Mouse (Mus musculus): ENCODE data around the gene Bbip1.

DNA sequence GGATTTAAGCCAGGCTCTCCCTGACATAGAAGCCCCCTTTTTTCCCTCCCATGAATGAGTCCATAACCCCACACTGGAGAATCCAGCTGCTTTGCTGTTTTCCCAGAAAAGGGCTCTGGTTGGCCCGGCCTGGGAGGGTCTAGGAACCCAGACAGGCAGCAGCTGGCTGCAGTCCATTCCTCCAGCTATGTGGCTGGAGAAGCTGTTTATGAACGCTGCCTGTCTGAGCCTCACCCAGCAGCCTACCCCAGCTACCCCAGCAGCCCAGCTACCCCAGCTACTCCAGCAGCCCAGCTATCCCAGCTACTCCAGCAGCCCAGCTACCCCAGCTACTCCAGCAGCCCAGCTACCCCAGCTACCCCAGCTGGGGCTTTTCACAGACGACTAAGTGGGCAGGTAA is 52.4 kb downstream of the Bbip1 start, which contains the start of gene Pdcd4:
- TF ChIP-seq EP300 (IDR thresholded peaks at IDR 0.05; ENCODE audit: low read length) (no peak), ETS1 (conservative IDR thresholded peaks at IDR 0.05; ENCODE audit: low read depth, low read length) (no peak), CTCF (conservative IDR thresholded peaks at IDR 0.05 in 1 of 2, IDR thresholded peaks at IDR 0.05 in 1 of 2; ENCODE audit: low read depth in 2 of 2, low read length in 2 of 2) (no peak), MEF2A (IDR thresholded peaks at IDR 0.05; ENCODE audit: borderline replicate concordance, low read depth, low read length) (no peak), TCF12 (IDR thresholded peaks at IDR 0.05; ENCODE audit: low read depth, low read length) (no peak), ZMIZ1 (IDR thresholded peaks at IDR 0.05; ENCODE audit: low read depth, low read length) (no peak), POLR2AphosphoS2 (IDR thresholded peaks at IDR 0.05; ENCODE audit: low read depth, low read length) (no peak)

Data from CH12.LX (cell line).